Mouse (Mus musculus): Measurements from ENCODE around the gene Slf2. TPM values are rescaled to one million over a fixed set of nuclear protein-coding genes. Genes with fewer than 3 reads are reported as not detected.

Slf2 gene
- polyA plus RNA-seq, 1 experiment = 36.4 TPM

GRCm38 (mm10) chr19:44992712-44993111 is 61.8 kb downstream of the Slf2 start:
- TF ChIP-seq POLR2A (IDR thresholded peaks at IDR 0.05; ENCODE audit: borderline replicate concordance, insufficient read depth, low read length) (no peak), CTCF (IDR thresholded peaks at IDR 0.05; ENCODE audit: borderline replicate concordance, insufficient read depth, low read depth, low read length) (no peak)
- no peak overlapping the region for H3K4me3 ChIP-seq (replicated peaks; ENCODE audit: insufficient read depth, low read depth, low read length)
- peaks cover 9% of the 10 kb centered on the region for H3K4me1 ChIP-seq (ENCODE audit: control insufficient read depth, insufficient read depth, low read length)
- H3K27ac ChIP-seq (ENCODE audit: insufficient read depth, low read length) = no peak overlapping the region
- no peak for DNase-seq
- 70% methylated on average over 7 of the region's 7 CpGs for WGBS
- H3K27me3 ChIP-seq (ENCODE audit: control insufficient read depth, insufficient read depth, low read length) = no peaks in the 10 kb centered on the region

GRCm38 (mm10) chr19:44997786-44998185 is 66.8 kb downstream of the Slf2 start:
- no peak for TF ChIP-seq POLR2A (IDR thresholded peaks at IDR 0.05; ENCODE audit: borderline replicate concordance, insufficient read depth, low read length)
- no peak for TF ChIP-seq CTCF (IDR thresholded peaks at IDR 0.05; ENCODE audit: borderline replicate concordance, insufficient read depth, low read depth, low read length)
- no peak overlapping the region for H3K27ac ChIP-seq (ENCODE audit: insufficient read depth, low read length)
- DNase-seq = peak in 1 of 2 experiments; percentile 50
- no peaks in the 10 kb centered on the region for H3K27me3 ChIP-seq (ENCODE audit: control insufficient read depth, insufficient read depth, low read length)
- no peak overlapping the region for H3K4me3 ChIP-seq (replicated peaks; ENCODE audit: insufficient read depth, low read depth, low read length)
- peaks cover 6% of the 10 kb centered on the region for H3K4me1 ChIP-seq (ENCODE audit: control insufficient read depth, insufficient read depth, low read length)
- 34% methylated on average over 11 of the region's 11 CpGs for WGBS

DNA sequence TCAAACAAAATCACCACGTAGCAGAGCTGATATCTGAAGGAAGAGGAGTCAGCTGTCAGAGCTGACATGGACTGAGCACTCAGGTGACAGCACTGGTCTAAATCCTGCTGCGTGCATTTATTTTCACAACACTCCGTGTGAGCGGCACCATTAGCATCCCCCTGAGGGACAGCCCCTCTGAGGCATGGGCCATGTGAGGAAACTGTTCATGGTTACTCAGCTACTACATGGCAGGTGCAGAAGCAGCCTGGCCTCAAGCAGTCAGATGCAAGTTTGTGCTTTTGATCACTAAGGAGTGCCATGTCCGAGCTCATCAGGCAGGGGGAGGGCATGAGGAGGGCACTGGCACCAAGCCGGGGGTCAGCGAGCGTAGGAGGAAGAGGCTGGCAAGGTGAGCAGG is 68.7 kb downstream of the Slf2 start:
- 81% methylated on average over 8 of the region's 8 CpGs for WGBS
- Histone ChIP-seq H3K4me1 (ENCODE audit: control insufficient read depth, insufficient read depth, low read length) (peaks cover 9% of the 10 kb centered on the region), H3K27ac (ENCODE audit: insufficient read depth, low read length) (no peak overlapping the region), H3K27me3 (ENCODE audit: control insufficient read depth, insufficient read depth, low read length) (no peaks in the 10 kb centered on the region), H3K4me3 (replicated peaks; ENCODE audit: insufficient read depth, low read depth, low read length) (no peak overlapping the region)
- TF ChIP-seq POLR2A (IDR thresholded peaks at IDR 0.05; ENCODE audit: borderline replicate concordance, insufficient read depth, low read length) = no peak
- TF ChIP-seq CTCF (IDR thresholded peaks at IDR 0.05; ENCODE audit: borderline replicate concordance, insufficient read depth, low read depth, low read length) = no peak
- DNase-seq = no peak

DNA sequence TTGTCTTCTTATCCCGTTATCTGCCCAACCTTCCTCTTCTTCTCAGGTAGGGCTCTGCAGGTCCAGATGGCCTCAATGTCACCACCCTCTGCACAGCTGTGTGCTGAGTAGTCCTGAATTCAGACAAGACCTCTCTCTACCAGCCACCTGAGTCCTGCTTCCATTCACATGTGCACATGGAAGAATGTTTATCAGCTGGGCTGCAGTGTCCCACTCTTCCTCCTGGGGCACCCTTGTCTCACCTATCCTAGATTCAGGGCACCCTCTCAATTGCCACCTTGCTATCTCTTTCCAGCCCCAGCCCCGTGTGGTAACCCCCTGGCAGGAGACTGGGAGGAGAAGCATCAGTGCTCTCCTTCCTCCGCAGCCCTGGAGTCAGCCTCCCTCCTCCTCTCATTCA is 71.3 kb downstream of the Slf2 start:
- WGBS = 54% methylated on average over 3 of the region's 3 CpGs
- Histone ChIP-seq H3K27ac (ENCODE audit: insufficient read depth, low read length) (no peak overlapping the region), H3K4me1 (ENCODE audit: control insufficient read depth, insufficient read depth, low read length) (peaks cover 11% of the 10 kb centered on the region), H3K27me3 (ENCODE audit: control insufficient read depth, insufficient read depth, low read length) (no peaks in the 10 kb centered on the region), H3K4me3 (replicated peaks; ENCODE audit: insufficient read depth, low read depth, low read length) (no peak overlapping the region)
- no peak for DNase-seq
- peak; percentile 45; the same call in 1 of the 2 replicates for TF ChIP-seq CTCF (IDR thresholded peaks at IDR 0.05; ENCODE audit: borderline replicate concordance, insufficient read depth, low read depth, low read length)
- no peak for TF ChIP-seq POLR2A (IDR thresholded peaks at IDR 0.05; ENCODE audit: borderline replicate concordance, insufficient read depth, low read length)

- TF ChIP-seq POLR2A (IDR thresholded peaks at IDR 0.05; ENCODE audit: borderline replicate concordance, insufficient read depth, low read length) (no peak), CTCF (IDR thresholded peaks at IDR 0.05; ENCODE audit: borderline replicate concordance, insufficient read depth, low read depth, low read length) (no peak)
- WGBS = 79% methylated on average over 7 of the region's 7 CpGs
- Histone ChIP-seq H3K27ac (ENCODE audit: insufficient read depth, low read length) (no peak overlapping the region), H3K4me3 (replicated peaks; ENCODE audit: insufficient read depth, low read depth, low read length) (no peak overlapping the region), H3K4me1 (ENCODE audit: control insufficient read depth, insufficient read depth, low read length) (peaks cover 14% of the 10 kb centered on the region), H3K27me3 (ENCODE audit: control insufficient read depth, insufficient read depth, low read length) (no peaks in the 10 kb centered on the region)
- no peak for DNase-seq
These were observed 73.0 kb downstream of the Slf2 start for GRCm38 (mm10) chr19:45003740-45004516.

DNA sequence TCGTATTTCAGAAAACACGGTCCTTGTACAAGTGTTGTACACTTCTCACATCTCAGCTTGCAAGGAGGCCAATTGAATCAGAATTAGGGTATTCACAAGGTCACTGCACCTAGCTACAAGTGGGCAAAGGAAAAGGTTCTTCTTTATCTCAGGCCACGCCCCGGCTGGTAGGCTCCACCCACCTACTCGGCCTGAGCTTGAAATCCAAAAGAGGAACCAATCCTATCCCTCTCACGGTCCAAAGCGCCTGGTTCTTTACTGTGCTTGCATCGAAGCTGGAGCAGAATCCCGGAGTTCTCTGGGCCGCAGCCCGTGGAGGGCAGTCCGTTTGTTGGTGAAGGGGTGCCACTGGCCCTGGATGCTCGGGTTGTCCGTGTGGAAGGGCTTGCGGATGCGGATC is 74.5 kb downstream of the Slf2 start, which contains the start of gene Twnk:
Gene Twnk (plus strand): TSS at position 220 of the 400 bp plus-strand sequence.
- no peak for DNase-seq
- 9% methylated on average over 16 of the region's 16 CpGs for WGBS
- peak within 1 kb of the TSS; percentile 88 for H3K4me3 ChIP-seq (replicated peaks; ENCODE audit: insufficient read depth, low read depth, low read length)
- peak within 1 kb of the TSS; percentile 53 for H3K27ac ChIP-seq (ENCODE audit: insufficient read depth, low read length)
- H3K27me3 ChIP-seq (ENCODE audit: control insufficient read depth, insufficient read depth, low read length) = no peaks in the 10 kb centered on the region
- no peak for TF ChIP-seq POLR2A (IDR thresholded peaks at IDR 0.05; ENCODE audit: borderline replicate concordance, insufficient read depth, low read length)
- TF ChIP-seq CTCF (IDR thresholded peaks at IDR 0.05; ENCODE audit: borderline replicate concordance, insufficient read depth, low read depth, low read length) = no peak
- H3K4me1 ChIP-seq (ENCODE audit: control insufficient read depth, insufficient read depth, low read length) = peaks cover 14% of the 10 kb centered on the region

GRCm38 (mm10) chr19:45005957-45006712 is 75.2 kb downstream of the Slf2 start, which contains the start of gene Mrpl43:
Gene Mrpl43 (minus strand): TSS chr19:45006442.
- H3K4me1 ChIP-seq (ENCODE audit: control insufficient read depth, insufficient read depth, low read length) = peaks cover 14% of the 10 kb centered on the region
- under 1% methylated on average over 82 of the region's 82 CpGs for WGBS
- peak within 1 kb of the TSS; percentile 53 for H3K27ac ChIP-seq (ENCODE audit: insufficient read depth, low read length)
- TF ChIP-seq CTCF (IDR thresholded peaks at IDR 0.05; ENCODE audit: borderline replicate concordance, insufficient read depth, low read depth, low read length) = no peak
- TF ChIP-seq POLR2A (IDR thresholded peaks at IDR 0.05; ENCODE audit: borderline replicate concordance, insufficient read depth, low read length) = no peak; the same call in 1 of the 2 replicates
- DNase-seq = peak; percentile 96 to 97
- peak within 1 kb of the TSS; percentile 88 for H3K4me3 ChIP-seq (replicated peaks; ENCODE audit: insufficient read depth, low read depth, low read length)
- no peaks in the 10 kb centered on the region for H3K27me3 ChIP-seq (ENCODE audit: control insufficient read depth, insufficient read depth, low read length)
